Mouse (Mus musculus): ENCODE data around the gene Gusb.

Gusb gene

GRCm38 (mm10) chr5:130023767-130024539, 21.1 kb upstream of the Gusb start:
- peak; percentile 95 for DNase-seq

- no peak for DNase-seq
Observed at GRCm38 (mm10) chr5:130023067-130023766, 20.4 kb upstream of the Gusb start.

- no peak for DNase-seq
Observed at GRCm38 (mm10) chr5:130022366-130022765, 19.5 kb upstream of the Gusb start.

DNA sequence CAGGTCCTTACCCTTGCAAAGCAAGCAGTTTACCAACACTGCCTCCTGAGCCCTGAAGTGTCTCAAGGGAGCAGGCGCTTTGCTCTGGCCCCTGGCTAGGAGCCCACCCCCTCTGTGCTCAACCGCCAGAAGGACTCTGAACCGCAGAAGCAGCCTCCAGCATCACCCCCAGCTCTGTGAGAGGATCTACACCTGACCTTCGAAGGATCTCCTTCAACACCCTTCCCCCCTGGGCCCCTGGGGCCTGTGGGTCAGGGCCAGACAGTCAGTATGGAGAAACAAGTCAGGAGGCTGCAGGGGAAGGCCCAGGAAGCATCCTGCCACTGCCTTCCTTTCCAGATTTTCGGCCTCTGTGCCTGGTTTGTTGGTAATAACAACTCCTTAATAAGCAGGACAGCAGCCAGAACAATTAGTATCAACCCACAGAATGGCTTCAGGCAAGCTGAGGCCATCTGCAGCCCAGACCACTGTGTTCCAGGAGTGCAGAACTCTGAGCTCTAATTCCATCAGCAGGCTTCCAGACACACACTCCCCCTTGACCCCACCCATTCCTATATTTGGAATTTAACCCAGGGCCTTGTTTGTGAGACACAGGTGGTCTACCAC, 18.6 kb upstream of the Gusb start:
- no peak for DNase-seq

DNA sequence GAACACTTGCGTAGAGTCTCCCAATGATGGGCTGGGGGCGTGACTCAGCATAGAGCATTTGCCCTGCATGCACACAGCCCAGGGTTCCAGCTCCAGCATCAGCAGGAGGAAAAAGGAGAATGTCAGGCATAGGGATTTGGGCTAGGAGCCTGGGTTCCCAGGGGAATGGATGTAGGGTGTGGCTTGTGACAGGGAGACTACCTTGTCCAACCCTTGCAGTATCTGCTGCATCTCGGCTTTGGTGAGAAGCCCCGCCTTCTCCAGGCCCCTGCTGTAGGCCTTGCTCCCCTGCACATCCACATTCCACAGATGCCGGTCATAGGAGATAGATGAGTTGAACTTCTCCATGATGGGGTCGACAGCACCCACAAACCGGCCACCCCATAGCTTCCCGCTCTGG, 16.6 kb upstream of the Gusb start:
- no peak for DNase-seq

DNA sequence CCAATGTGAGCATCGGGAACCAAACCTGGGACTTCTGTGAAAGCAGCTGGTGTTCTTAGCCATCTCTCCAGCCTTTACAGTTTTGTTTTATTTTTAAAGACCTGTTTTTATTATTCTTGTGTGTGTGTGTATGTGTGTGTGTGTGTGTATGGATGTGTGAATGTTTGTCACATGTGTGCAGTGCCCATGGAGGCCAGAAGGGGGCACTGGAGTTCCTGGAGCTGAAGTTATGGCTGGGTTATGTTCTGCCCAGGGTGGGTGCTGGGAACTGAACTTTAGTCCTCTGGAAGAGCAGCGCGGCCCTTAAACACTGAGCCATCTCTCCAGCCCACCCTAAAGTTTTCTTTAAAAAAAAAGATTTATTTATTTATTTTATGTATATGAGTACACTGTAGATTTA, 12.3 kb upstream of the Gusb start:
- DNase-seq: no peak

DNA sequence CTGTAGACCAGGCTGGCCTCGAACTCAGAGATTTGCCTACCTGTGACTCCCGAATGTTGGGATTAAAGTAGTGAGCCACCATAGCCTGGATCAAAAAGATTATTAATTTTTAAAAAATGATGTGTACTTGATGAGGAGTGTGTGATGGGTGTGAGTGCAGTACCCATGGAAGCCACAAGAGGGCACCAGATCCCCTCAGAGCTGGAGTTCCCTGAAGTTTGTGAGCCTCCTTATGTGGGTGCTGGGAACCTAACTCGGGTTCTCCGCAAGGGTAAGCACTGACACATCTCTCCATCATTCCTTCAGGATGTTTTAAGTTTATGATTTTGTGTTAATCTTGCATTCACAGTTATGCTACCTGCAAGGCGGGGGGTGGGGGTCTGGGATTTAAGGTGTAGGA, 8.1 kb upstream of the Gusb start:
- DNase-seq: no peak

- no peak for DNase-seq
Observed at GRCm38 (mm10) chr5:130009784-130010183, 6.9 kb upstream of the Gusb start.

GRCm38 (mm10) chr5:130008034-130008590, 5.3 kb upstream of the Gusb start:
- no peak for DNase-seq

DNA sequence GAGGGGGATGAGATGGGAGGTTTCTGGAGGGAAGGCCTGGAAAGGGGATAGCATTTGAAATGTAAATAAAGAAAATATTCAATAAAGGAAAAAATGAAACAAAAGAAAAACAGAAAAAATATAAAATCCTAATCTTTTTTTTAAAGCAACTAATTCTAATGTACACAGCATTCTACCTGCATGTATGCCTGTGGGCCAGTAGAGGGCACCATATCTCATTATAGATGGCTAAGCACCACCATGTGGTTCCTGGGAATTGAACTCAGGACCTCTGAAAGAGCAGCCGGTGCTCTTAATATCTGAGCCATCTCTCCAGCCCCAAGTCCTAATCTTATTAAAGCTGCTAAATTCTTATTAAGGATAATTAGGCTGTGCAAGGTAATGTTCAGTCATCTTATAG, 4.5 kb upstream of the Gusb start:
- DNase-seq: no peak

DNA sequence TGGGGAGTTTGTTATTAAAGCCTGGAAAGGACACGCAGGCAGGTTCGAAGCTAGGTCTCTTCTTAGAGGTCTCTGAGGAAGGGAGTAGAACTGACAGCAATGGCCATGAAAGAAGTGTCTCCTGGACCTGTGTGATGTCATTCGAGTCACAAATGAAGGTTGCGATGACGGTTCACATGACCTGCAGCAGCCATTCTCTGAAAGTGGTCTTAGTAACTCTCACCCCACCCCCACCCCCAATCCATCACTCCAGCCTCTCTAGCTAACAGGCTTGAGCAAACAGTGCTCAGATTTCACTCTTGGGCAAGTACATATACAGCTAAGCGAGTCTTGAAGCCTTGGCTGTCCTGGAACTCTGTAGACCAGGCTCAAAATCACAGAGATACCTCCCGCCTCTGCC, 380 bp upstream of the Gusb start:
- DNase-seq: no peak

GRCm38 (mm10) chr5:130001356-130001987, 1.4 kb downstream of the Gusb start:
- no peak for DNase-seq

DNA sequence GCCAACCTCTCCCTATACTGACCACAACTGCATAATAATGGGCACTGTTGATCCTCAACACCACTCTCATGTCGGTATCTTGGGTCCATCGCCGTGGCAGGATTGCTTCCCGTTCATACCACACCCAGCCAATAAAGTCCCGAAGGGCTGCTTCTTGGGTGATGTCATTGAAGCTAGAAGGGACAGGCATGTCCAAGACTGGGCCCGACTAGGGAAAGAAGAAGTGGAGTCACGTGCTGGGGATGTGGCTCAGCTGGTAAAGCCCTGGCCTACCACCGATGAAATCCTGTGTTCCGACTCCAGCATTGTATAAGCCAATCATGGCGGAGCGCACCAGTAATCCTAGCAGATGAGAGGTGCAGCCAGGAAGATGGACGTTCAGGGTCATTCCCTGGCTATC, 2.1 kb downstream of the Gusb start:
- peak; percentile 19 for DNase-seq

- peak; percentile 59 for DNase-seq
Observed at GRCm38 (mm10) chr5:129999097-129999496, 3.8 kb downstream of the Gusb start.

GRCm38 (mm10) chr5:129997700-129998099, 5.1 kb downstream of the Gusb start:
- DNase-seq: no peak

DNA sequence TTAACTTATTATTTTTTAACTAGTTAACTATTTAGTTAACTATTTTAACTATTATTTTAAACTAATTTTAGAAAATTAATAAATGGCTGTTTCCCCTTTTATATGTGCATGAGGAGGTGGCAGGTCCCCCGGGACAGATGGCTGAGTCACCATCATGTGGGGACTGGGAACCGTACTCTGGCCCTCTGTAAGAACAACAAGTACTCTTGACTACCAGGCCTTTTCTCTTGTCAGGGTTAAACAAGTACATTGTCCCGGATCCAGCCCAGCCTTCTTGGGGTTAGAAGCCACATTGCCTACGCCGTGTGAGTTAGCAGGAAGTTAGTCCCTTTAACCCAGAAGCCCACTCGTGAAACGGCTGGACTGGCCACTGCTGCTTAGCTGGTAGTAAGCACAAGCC, 7.9 kb downstream of the Gusb start:
- DNase-seq: no peak

DNA sequence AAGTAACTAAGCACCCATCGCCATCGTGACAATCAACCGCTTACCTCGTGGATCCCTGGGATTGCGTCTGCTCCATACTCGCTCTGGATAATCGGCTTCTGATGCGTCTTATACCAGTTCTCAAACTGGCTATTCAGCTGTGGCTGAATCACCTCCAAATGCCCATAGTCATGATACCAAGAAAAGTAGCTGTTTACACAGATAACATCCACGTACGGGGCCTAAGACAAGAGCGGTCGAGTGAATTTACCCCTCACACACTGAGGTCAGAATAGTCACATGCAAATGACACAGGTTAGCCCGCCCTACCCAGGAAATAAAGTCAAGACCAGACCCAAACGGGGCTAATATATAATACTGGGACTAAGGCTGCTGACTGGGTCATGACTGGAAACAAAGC, 9.5 kb downstream of the Gusb start:
- DNase-seq: no peak

DNA sequence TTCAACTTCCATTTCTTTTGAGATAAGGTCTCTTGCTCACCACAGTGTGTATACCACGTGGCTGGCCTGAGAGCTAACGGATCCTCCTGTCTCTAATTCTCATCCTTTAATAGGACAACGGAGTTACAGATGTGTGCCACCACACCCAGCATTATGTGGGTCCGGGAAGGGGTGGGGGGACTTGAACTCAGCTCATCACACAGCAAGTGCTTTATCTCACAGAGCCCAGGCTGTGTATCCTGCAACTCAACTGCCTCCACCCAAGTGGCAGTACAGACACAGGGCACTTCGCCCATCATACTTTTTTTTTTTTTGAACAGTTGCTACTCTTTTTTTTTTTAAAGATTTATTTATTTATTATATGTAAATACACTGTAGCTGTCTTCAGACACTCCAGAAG, 11.0 kb downstream of the Gusb start:
- DNase-seq: no peak

DNA sequence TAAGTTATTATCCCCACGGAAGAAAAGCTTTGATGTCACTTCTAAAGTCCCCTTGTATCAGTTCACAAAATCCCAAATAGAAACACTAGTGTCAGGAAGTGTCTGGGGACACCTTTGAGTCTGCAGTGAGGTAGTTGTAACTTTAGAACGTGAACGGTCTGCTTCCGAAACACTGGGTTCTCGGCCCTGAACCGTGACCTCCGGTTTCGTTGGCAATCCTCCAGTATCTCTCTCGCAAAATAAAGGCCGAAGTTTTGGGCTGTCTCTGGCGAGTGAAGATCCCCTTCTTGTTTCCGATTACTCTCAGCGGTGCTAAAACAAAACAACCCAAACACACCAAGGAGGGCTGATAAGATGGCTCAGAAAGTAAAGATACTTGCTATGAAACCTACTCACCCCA, 13.5 kb downstream of the Gusb start:
- no peak for DNase-seq

- DNase-seq: no peak
Observed at GRCm38 (mm10) chr5:129980216-129980615, 22.6 kb downstream of the Gusb start.

DNA sequence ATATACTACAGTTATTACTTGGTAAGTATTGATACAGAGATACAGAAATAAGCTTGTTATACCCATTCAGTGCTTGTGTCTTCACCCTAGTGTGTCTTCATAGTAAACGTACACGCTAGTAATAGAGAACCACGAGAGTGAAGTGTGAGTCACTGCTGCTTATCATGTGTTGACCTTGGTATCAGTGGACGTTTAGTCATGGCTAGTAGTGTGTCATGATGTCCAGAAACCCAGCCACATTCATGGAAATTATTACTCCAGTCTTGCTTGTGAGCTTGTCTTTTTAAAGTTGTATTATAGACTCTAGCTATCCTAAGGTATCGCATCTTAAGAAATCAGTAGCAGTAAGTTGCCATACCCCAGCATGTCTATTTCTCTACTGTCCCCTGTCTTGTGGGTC, 24.2 kb downstream of the Gusb start:
- no peak for DNase-seq

GRCm38 (mm10) chr5:129977768-129978167, 25.1 kb downstream of the Gusb start:
- DNase-seq: no peak

DNA sequence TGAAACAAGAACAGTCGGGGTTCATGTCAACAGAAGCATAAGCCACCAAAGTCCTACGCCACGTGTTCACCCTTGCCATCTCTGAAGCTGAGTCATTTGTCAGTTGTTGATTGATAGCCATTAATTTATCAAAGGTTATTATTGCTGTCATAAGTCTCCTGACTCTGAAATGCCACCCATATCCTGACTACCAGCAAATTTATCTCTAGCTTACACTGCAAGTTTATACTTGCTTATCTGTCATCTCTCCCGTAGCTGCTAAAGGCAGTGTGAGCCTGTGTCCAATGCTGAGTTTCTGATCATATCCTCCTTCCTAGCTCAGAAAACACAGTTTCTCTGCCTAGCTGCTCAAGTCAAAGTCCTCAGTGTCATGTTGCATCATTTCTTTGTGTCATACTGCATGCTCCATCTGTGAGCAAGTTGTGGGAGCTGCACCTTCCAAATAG, 28.0 kb downstream of the Gusb start:
- DNase-seq: no peak

Data from lung, postnatal 10 days (tissue).